In genomic region chr15:70555583-70555894, GRCm38 (mm10) we compare ENCODE assay signal across 16 mouse cellular contexts.
A peak's percentile ranks its signal among the peaks of the same experiment; 100 is the strongest.
DNase-seq lines count a peak whose midpoint lies in the region; ATAC-seq and TF ChIP-seq lines count a peak whose summit lies in the region.
"Had no signal": no experiment of that assay in that cellular context is flagged by ENCODE, and none has a peak within 500 bp of the region (broad histone marks: within the 10 kb centered on the region; RNA-seq: fewer than 3 reads in every experiment).

No protein-coding gene starts in this region.

- no peak overlapping the region for H3K9ac ChIP-seq in embryonic facial prominence, embryonic 13.5 days
- no peak overlapping the region for H3K9ac ChIP-seq in hindbrain, embryonic 11.5 days (ENCODE audit: low read depth, low read length)
- no peak overlapping the region for H3K9ac ChIP-seq in hindbrain, embryonic 15.5 days
- no peak overlapping the region for H3K9ac ChIP-seq in midbrain, postnatal 0 days (replicated peaks; ENCODE audit: low read length, poor library complexity, severe bottlenecking)
- no peak overlapping the region for H3K9ac ChIP-seq in kidney, embryonic 15.5 days

- TF ChIP-seq CTCF in midbrain, postnatal 0 days (IDR thresholded peaks at IDR 0.05) = no peak

- WGBS in embryonic facial prominence, embryonic 13.5 days = 60% methylated on average over 1 of the region's 1 CpGs
- WGBS in embryonic facial prominence, embryonic 10.5 days = 49% methylated on average over 1 of the region's 1 CpGs
- 58% methylated on average over 1 of the region's 1 CpGs for WGBS in hindbrain, embryonic 11.5 days
- 63% methylated on average over 1 of the region's 1 CpGs for WGBS in hindbrain, embryonic 10.5 days
- WGBS in hindbrain, embryonic 15.5 days = 53% methylated on average over 1 of the region's 1 CpGs
- 24% methylated on average over 1 of the region's 1 CpGs for WGBS in midbrain, postnatal 0 days
- WGBS in kidney, embryonic 15.5 days = 43% methylated on average over 1 of the region's 1 CpGs

- ATAC-seq in embryonic facial prominence, embryonic 13.5 days (ENCODE audit: insufficient number of reproducible peaks, insufficient read depth, low FRiP score, low TSS enrichment, low read depth) = no peak
- no peak for ATAC-seq in hindbrain, embryonic 11.5 days (ENCODE audit: low FRiP score)
- no peak for ATAC-seq in hindbrain, embryonic 15.5 days (ENCODE audit: low FRiP score, low read depth)
- ATAC-seq in midbrain, postnatal 0 days (ENCODE audit: low FRiP score) = no peak
- ATAC-seq in kidney, embryonic 15.5 days (replicated peaks; ENCODE audit: low FRiP score) = no peak
- ATAC-seq: CD4-positive, CD25-positive, alpha-beta regulatory T cell, adult 4 months; intestine, embryonic 16.5 days had no signal

- H3K36me3 ChIP-seq in embryonic facial prominence, embryonic 13.5 days = no peaks in the 10 kb centered on the region
- H3K36me3 ChIP-seq in embryonic facial prominence, embryonic 10.5 days (replicated peaks) = no peaks in the 10 kb centered on the region
- no peaks in the 10 kb centered on the region for H3K36me3 ChIP-seq in hindbrain, embryonic 11.5 days (ENCODE audit: control insufficient read depth, insufficient read depth, low read length)
- H3K36me3 ChIP-seq in hindbrain, embryonic 10.5 days = no peaks in the 10 kb centered on the region
- no peaks in the 10 kb centered on the region for H3K36me3 ChIP-seq in hindbrain, embryonic 15.5 days
- H3K36me3 ChIP-seq in midbrain, postnatal 0 days (ENCODE audit: insufficient read depth, low read length) = no peaks in the 10 kb centered on the region
- H3K36me3 ChIP-seq in kidney, embryonic 15.5 days = no peaks in the 10 kb centered on the region
- H3K36me3 ChIP-seq: G1E had no signal

- H3K27me3 ChIP-seq in embryonic facial prominence, embryonic 13.5 days = no peaks in the 10 kb centered on the region
- H3K27me3 ChIP-seq in embryonic facial prominence, embryonic 10.5 days (replicated peaks; ENCODE audit: low read depth, poor library complexity, severe bottlenecking) = no peaks in the 10 kb centered on the region
- H3K27me3 ChIP-seq in hindbrain, embryonic 11.5 days (ENCODE audit: control insufficient read depth, insufficient read depth, low read length) = no peaks in the 10 kb centered on the region
- H3K27me3 ChIP-seq in hindbrain, embryonic 10.5 days (ENCODE audit: insufficient read depth, poor library complexity, severe bottlenecking) = no peaks in the 10 kb centered on the region
- H3K27me3 ChIP-seq in hindbrain, embryonic 15.5 days = no peaks in the 10 kb centered on the region
- H3K27me3 ChIP-seq in midbrain, postnatal 0 days (ENCODE audit: insufficient read depth, low read length) = no peaks in the 10 kb centered on the region
- H3K27me3 ChIP-seq in kidney, embryonic 15.5 days = no peaks in the 10 kb centered on the region

- peak overlapping the region; percentile 9; the same call in 1 of the 2 replicates for H3K4me2 ChIP-seq in embryonic facial prominence, embryonic 13.5 days
- no peak overlapping the region for H3K4me2 ChIP-seq in hindbrain, embryonic 11.5 days (replicated peaks; ENCODE audit: low read depth, low read length)
- H3K4me2 ChIP-seq in hindbrain, embryonic 15.5 days = peak overlapping the region; percentile 31
- peak overlapping the region; percentile 26; the same call in 1 of the 2 replicates for H3K4me2 ChIP-seq in midbrain, postnatal 0 days (ENCODE audit: low read depth, low read length, poor library complexity, severe bottlenecking)
- H3K4me2 ChIP-seq in kidney, embryonic 15.5 days = no peak overlapping the region

- no peak overlapping the region for H3K4me3 ChIP-seq in embryonic facial prominence, embryonic 13.5 days
- no peak overlapping the region for H3K4me3 ChIP-seq in embryonic facial prominence, embryonic 10.5 days
- H3K4me3 ChIP-seq in hindbrain, embryonic 11.5 days (ENCODE audit: low read depth, low read length) = no peak overlapping the region
- H3K4me3 ChIP-seq in hindbrain, embryonic 10.5 days = no peak overlapping the region
- H3K4me3 ChIP-seq in hindbrain, embryonic 15.5 days = no peak overlapping the region
- H3K4me3 ChIP-seq in midbrain, postnatal 0 days (ENCODE audit: low read depth, low read length) = no peak overlapping the region
- no peak overlapping the region for H3K4me3 ChIP-seq in kidney, embryonic 15.5 days (replicated peaks)

- DNase-seq in embryonic facial prominence, embryonic 10.5 days (ENCODE audit: low spot score) = no peak
- peak; percentile 3 for DNase-seq in hindbrain, embryonic 11.5 days (ENCODE audit: low spot score)
- DNase-seq in hindbrain, embryonic 10.5 days (ENCODE audit: low spot score) = no peak
- DNase-seq in midbrain, postnatal 0 days (ENCODE audit: low spot score) = no peak
- no peak for DNase-seq in urinary bladder, adult 18-20 months (ENCODE audit: low spot score in 2 of 2)
- DNase-seq: cerebellum, adult 9-11 months; gastrocnemius, postnatal 36 days; heart, postnatal 10 days; thymus, postnatal 36 days had no signal

- 0 out of 2 replicates have a peak, but pooled peaks cover 5% of the 10 kb centered on the region for H3K4me1 ChIP-seq in embryonic facial prominence, embryonic 13.5 days
- H3K4me1 ChIP-seq in embryonic facial prominence, embryonic 10.5 days = no peaks in the 10 kb centered on the region
- no peaks in the 10 kb centered on the region for H3K4me1 ChIP-seq in hindbrain, embryonic 11.5 days (replicated peaks; ENCODE audit: control insufficient read depth, insufficient read depth, low read length)
- H3K4me1 ChIP-seq in hindbrain, embryonic 10.5 days (replicated peaks) = peaks cover 6% of the 10 kb centered on the region
- peaks cover 12% of the 10 kb centered on the region for H3K4me1 ChIP-seq in hindbrain, embryonic 15.5 days (replicated peaks)
- no peaks in the 10 kb centered on the region; the same call in 1 of the 2 replicates for H3K4me1 ChIP-seq in midbrain, postnatal 0 days (ENCODE audit: insufficient read depth, low read length)
- no peaks in the 10 kb centered on the region for H3K4me1 ChIP-seq in kidney, embryonic 15.5 days

- H3K9me3 ChIP-seq in embryonic facial prominence, embryonic 13.5 days = no peaks in the 10 kb centered on the region
- H3K9me3 ChIP-seq in embryonic facial prominence, embryonic 10.5 days = no peaks in the 10 kb centered on the region
- no peaks in the 10 kb centered on the region for H3K9me3 ChIP-seq in hindbrain, embryonic 11.5 days (ENCODE audit: control insufficient read depth, low read length)
- H3K9me3 ChIP-seq in hindbrain, embryonic 10.5 days = no peaks in the 10 kb centered on the region
- no peaks in the 10 kb centered on the region for H3K9me3 ChIP-seq in hindbrain, embryonic 15.5 days
- no peaks in the 10 kb centered on the region for H3K9me3 ChIP-seq in midbrain, postnatal 0 days (ENCODE audit: low read length)
- H3K9me3 ChIP-seq in kidney, embryonic 15.5 days (replicated peaks) = no peaks in the 10 kb centered on the region

- no peak overlapping the region for H3K27ac ChIP-seq in embryonic facial prominence, embryonic 13.5 days
- no peak overlapping the region for H3K27ac ChIP-seq in embryonic facial prominence, embryonic 10.5 days (replicated peaks)
- no peak overlapping the region for H3K27ac ChIP-seq in hindbrain, embryonic 11.5 days (ENCODE audit: low read depth, low read length)
- H3K27ac ChIP-seq in hindbrain, embryonic 10.5 days = no peak overlapping the region
- H3K27ac ChIP-seq in hindbrain, embryonic 15.5 days (replicated peaks) = no peak overlapping the region
- no peak overlapping the region for H3K27ac ChIP-seq in midbrain, postnatal 0 days (ENCODE audit: low read depth, low read length)
- H3K27ac ChIP-seq in kidney, embryonic 15.5 days = no peak overlapping the region
- H3K27ac ChIP-seq: layer of hippocampus, adult 2 months had no signal

Comparison
In these comparisons a context has a peak if more than half of its experiments do, and no peak if none do; other contexts are left out.
1. H3K4me2 ChIP-seq: peak in embryonic facial prominence, embryonic 13.5 days (single experiment), hindbrain, embryonic 15.5 days (single experiment) and midbrain, postnatal 0 days (single experiment); none in hindbrain, embryonic 11.5 days (single experiment) and kidney, embryonic 15.5 days (single experiment).